Mouse (Mus musculus) bone marrow macrophage, adult 2 months (primary cell): Measurements from ENCODE around the gene Them4.

Experiments
- CTCF ChIP-seq: IDR thresholded peaks from 2 replicates; pipeline ENCODE4 v1.5.1; 2012; ENCODE audit warnings: low read depth, mild to moderate bottlenecking, low read length, moderate library complexity
- POLR2A ChIP-seq: IDR thresholded peaks from 2 replicates; pipeline ENCODE4 v1.6.1; 2012; ENCODE audit warnings: mild to moderate bottlenecking, low read depth, low read length, borderline replicate concordance

- TF ChIP-seq CTCF (no peak), POLR2A (no peak)
These were observed 24.6 kb downstream of the Them4 start for GRCm38 (mm10) chr3:94334442-94334841.
